Mouse (Mus musculus): ENCODE data around the gene Dupd1.

- no peak for TF ChIP-seq CTCF (IDR thresholded peaks at IDR 0.05; ENCODE audit: borderline replicate concordance, control insufficient read depth, extremely low read depth, insufficient read depth, low read length, poor library complexity)
- no peak for TF ChIP-seq POLR2A (IDR thresholded peaks at IDR 0.05; ENCODE audit: control insufficient read depth, extremely low read depth, insufficient read depth, low read length, poor library complexity)
These were observed 38.2 kb downstream of the Dupd1 start for GRCm38 (mm10) chr14:21676223-21676622.

All from thymus, adult 2 months (tissue).